25 mouse cellular contexts compared by ENCODE assay signal in the genomic region with DNA sequence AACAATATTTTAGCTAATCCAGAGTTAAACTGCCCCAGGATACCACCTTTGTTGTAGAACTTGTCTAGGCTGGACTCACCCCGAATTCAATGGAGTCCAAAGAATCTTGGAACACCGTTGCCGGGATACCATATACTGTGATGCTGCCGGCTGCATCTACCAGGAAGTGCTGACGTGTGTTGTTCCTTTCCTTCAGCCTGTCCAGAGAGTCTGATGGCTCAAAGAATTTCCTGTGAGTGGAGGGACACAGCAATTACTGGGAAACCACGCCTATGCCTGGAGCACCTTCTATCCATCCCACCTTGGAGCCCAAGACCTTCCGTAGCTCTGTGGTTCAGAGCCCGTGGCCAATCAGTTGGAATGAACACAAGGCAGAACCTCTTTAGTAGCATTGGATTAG.
"Had no signal": no experiment of that assay in that cellular context is flagged by ENCODE, and none has a peak within 500 bp of the region (broad histone marks: within the 10 kb centered on the region; RNA-seq: fewer than 3 reads in every experiment).

No protein-coding gene starts in this region.

- H3K9ac ChIP-seq: kidney, embryonic 15.5 days; liver, embryonic 14.5 days; lung, embryonic 15.5 days; midbrain, embryonic 13.5 days; neural tube, embryonic 13.5 days; stomach, embryonic 15.5 days had no signal

- H3K4me2 ChIP-seq: kidney, embryonic 15.5 days; liver, embryonic 11.5 days; lung, embryonic 15.5 days; midbrain, embryonic 13.5 days; neural tube, embryonic 13.5 days; stomach, embryonic 15.5 days had no signal

- H3K27ac ChIP-seq: kidney, embryonic 15.5 days; left cerebral cortex, adult 2 months; liver, embryonic 14.5 days; lung, embryonic 15.5 days; macrophage; midbrain, embryonic 10.5 days; midbrain, embryonic 13.5 days; neural tube, embryonic 13.5 days; stomach, embryonic 15.5 days had no signal

- H3K9me3 ChIP-seq: kidney, embryonic 15.5 days; lung, embryonic 15.5 days; megakaryocyte, embryonic 14.5 days; midbrain, embryonic 10.5 days; midbrain, embryonic 13.5 days; neural tube, embryonic 13.5 days; stomach, embryonic 15.5 days had no signal

- H3K36me3 ChIP-seq: kidney, embryonic 15.5 days; lung, embryonic 15.5 days; midbrain, embryonic 10.5 days; midbrain, embryonic 13.5 days; neural tube, embryonic 13.5 days; stomach, embryonic 15.5 days had no signal

- ATAC-seq: midbrain, embryonic 13.5 days; midbrain, embryonic 16.5 days had no signal

- H3K27me3 ChIP-seq: kidney, embryonic 15.5 days; lung, embryonic 15.5 days; megakaryocyte, embryonic 14.5 days; midbrain, embryonic 13.5 days; neural tube, embryonic 13.5 days; stomach, embryonic 15.5 days had no signal

- H3K4me1 ChIP-seq: kidney, embryonic 15.5 days; lung, embryonic 15.5 days; neural tube, embryonic 13.5 days; stomach, embryonic 15.5 days had no signal

- H3K4me3 ChIP-seq: kidney, embryonic 15.5 days; left cerebral cortex, adult 2 months; lung, embryonic 15.5 days; megakaryocyte, embryonic 14.5 days; midbrain, embryonic 10.5 days; midbrain, embryonic 13.5 days; myocyte; neural tube, embryonic 13.5 days; stomach, embryonic 15.5 days had no signal

- DNase-seq: kidney, adult 8-10 months; kidney, postnatal 10 days; kidney, postnatal 36 days; layer of hippocampus, postnatal 36 days; lung, adult 18-20 months; lung, postnatal 14 days; retina, postnatal 1 day; right cerebral cortex, postnatal 25 days; spleen, adult 18-20 months; thymus, adult 2 months; thymus, postnatal 14 days; thymus, postnatal 4 days had no signal
